Mouse (Mus musculus): Measurements from ENCODE around the gene Cep89. TPM values are rescaled to one million over a fixed set of nuclear protein-coding genes. Genes with fewer than 3 reads are reported as not detected.
A peak's percentile ranks its signal among the peaks of the same experiment; 100 is the strongest.

The Cep89 gene
- polyA plus RNA-seq (2016; fragmentation: Nextera tagmentation; extraction: Ambion mirVana) = 25.5 and 25.9 TPM in 2 replicates

DNA sequence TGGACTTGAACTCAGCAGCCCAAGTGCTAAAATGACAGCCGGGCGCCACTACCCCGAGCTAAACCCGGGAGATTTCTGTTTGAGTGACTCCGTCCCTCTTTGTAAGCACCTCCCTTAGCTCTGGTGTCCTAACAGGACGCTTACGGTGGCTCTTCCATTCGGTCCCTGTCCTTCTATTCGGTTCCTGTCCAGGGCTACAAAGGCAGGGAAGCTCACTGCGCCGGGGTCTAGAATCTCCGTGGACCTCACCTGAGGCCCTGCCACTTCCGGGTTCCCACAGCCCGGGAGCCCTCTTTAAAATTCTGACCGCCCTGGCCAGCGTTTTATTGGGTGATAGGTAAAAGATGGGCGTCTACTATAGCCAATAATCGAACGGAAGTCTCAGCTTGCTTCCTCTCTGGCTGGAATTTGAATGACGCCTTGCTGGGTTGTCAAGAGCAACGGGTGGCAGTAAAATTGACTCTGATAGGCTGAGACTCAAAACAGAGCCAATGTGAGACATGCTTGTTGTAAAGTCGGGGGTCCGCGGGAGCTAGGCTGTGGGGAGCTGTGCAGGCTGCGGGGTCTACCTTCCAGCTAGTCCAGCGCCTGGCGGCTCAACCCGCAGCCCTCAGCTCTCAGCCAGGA, at the start of gene Cep89, which contains the start of gene Faap24:
TSS of gene Cep89 (plus strand) at position 494 of the 627 bp plus-strand sequence.
TSS of gene Faap24 (minus strand) at position 295 of the 627 bp plus-strand sequence.
- Histone ChIP-seq H3K4me2 (peak within 1 kb of the TSS; percentile 86), H3K4me1 (peaks cover 38% of the 10 kb centered on the region), H3K27ac (peak within 1 kb of the TSS; percentile 76), H3K27me3 (replicated peaks) (no peaks in the 10 kb centered on the region), H3K36me3 (peaks cover 63% of the 10 kb centered on the region), H3K4me3 (peak within 1 kb of the TSS; percentile 82), H3K9ac (peak within 1 kb of the TSS; percentile 81), H3K9me3 (replicated peaks) (no peaks in the 10 kb centered on the region)
- WGBS (ENCODE audit: insufficient replicate concordance) = under 1% methylated on average over 28 of the region's 28 CpGs
- peak; percentile 93 for ATAC-seq

DNA sequence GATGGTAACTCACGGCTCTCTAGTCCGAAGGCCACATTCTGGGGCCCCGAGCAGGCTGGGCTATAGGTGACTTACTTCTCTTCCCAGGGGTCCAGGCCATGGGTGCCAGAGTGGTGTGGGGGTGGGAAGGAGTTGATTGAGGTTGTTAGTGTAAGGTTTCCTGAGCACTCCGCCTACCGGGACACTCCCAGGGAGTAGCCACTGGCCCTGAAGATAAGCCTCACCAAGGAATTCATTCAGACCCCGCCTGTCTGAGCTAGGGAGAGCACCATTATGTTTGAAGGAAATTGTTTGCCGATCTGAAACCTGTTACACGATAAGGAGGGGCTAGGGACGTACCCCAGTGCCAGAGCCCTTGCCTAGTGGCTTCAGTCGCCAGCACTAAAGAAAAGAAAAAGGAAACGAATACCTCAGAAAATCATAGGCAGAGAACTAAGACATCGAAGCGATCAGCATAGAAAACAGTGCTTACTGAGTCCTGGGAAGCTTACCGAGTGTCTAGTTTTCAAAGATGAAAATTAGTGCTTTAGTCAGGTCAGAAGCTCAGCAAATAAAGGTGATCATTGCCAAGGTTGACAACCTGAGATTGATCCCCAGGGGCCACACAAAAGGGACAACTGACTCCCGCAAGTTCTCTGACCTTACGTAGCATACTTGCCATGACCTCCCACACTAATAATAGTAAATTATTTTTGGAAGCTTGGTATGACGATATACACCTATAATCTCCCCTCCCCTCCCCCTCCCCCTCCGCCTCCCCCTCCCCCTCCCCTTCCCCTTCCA, 48.7 kb upstream of the Cep89 start:
- H3K4me2 ChIP-seq = peak overlapping the region; percentile 14; the same call in 1 of the 2 replicates
- H3K36me3 ChIP-seq = no peaks in the 10 kb centered on the region
- WGBS (ENCODE audit: insufficient replicate concordance) = 35% methylated on average over 17 of the region's 18 CpGs
- H3K27ac ChIP-seq = no peak overlapping the region
- H3K27me3 ChIP-seq (replicated peaks) = 0 out of 2 replicates have a peak, but pooled peaks cover 4% of the 10 kb centered on the region
- H3K4me3 ChIP-seq = no peak overlapping the region
- H3K4me1 ChIP-seq = peaks cover 14% of the 10 kb centered on the region
- no peaks in the 10 kb centered on the region; the same call in 1 of the 2 replicates for H3K9me3 ChIP-seq (replicated peaks)
- ATAC-seq = 0 out of 2 replicates have a peak, but pooled peaks have one; percentile 26
- no peak overlapping the region for H3K9ac ChIP-seq

- H3K36me3 ChIP-seq = no peaks in the 10 kb centered on the region
- ATAC-seq = no peak
- H3K27me3 ChIP-seq (replicated peaks) = 0 out of 2 replicates have a peak, but pooled peaks cover 4% of the 10 kb centered on the region
- no peak overlapping the region for H3K27ac ChIP-seq
- WGBS (ENCODE audit: insufficient replicate concordance) = 65% methylated on average over 4 of the region's 4 CpGs
- no peak overlapping the region for H3K4me2 ChIP-seq
- H3K4me3 ChIP-seq = no peak overlapping the region
- H3K9me3 ChIP-seq (replicated peaks) = no peaks in the 10 kb centered on the region; the same call in 1 of the 2 replicates
- no peak overlapping the region for H3K9ac ChIP-seq
- peaks cover 14% of the 10 kb centered on the region for H3K4me1 ChIP-seq
Measured at GRCm38 (mm10) chr7:35349022-35349421, 47.8 kb upstream of the Cep89 start.

DNA sequence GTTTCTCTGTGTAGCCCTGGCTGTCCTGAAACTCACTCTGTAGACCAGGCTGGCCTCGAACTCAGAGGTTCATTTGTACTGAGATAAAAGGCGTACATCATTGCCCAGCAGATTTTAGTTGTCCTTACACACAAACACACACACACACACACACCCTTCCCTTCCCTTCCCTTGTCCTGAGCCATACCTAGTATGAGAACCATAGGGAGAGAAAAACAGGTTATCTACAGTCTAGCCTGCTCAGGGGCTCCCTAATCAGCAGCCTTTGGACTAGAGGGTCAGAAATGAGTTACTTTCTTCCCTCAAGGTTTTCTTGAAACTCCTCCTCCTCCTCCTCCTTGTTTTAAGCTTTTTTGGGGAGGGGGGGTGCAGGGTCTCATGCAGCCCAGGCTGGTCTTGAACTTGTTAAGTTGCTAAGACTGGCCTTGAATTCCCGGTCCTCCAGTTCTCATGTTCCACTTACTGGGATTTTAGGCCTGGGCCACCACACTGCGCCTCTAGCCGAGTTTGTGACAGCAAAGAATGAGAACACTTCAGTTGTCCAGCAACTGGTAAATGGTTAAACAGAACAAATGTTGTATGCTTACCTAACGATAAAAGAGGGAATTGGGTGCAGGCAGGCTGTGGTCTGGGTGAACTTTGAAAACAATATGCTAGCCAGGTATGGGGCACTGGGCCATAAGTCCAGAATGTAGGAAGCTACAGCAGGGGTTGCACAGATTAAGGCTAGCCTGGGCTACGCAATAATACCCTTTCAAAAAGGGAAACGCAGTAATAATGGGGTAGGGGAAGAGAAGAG, 46.8 kb upstream of the Cep89 start:
- H3K4me1 ChIP-seq = peaks cover 14% of the 10 kb centered on the region
- no peak overlapping the region for H3K9ac ChIP-seq
- H3K4me2 ChIP-seq = no peak overlapping the region
- H3K27ac ChIP-seq = peak overlapping the region; percentile 50; the same call in 1 of the 2 replicates
- no peaks in the 10 kb centered on the region; the same call in 1 of the 2 replicates for H3K9me3 ChIP-seq (replicated peaks)
- no peak overlapping the region for H3K4me3 ChIP-seq
- H3K27me3 ChIP-seq (replicated peaks) = 0 out of 2 replicates have a peak, but pooled peaks cover 4% of the 10 kb centered on the region
- peak; percentile 40 for ATAC-seq
- WGBS (ENCODE audit: insufficient replicate concordance) = 69% methylated on average over 8 of the region's 8 CpGs
- no peaks in the 10 kb centered on the region for H3K36me3 ChIP-seq

- H3K4me2 ChIP-seq = no peak overlapping the region
- ATAC-seq = no peak
- no peaks in the 10 kb centered on the region; the same call in 1 of the 2 replicates for H3K9me3 ChIP-seq (replicated peaks)
- H3K9ac ChIP-seq = no peak overlapping the region
- no peaks in the 10 kb centered on the region for H3K27me3 ChIP-seq (replicated peaks)
- H3K4me3 ChIP-seq = no peak overlapping the region
- WGBS (ENCODE audit: insufficient replicate concordance) = 66% methylated on average over 3 of the region's 3 CpGs
- no peak overlapping the region for H3K27ac ChIP-seq
- H3K4me1 ChIP-seq = peaks cover 14% of the 10 kb centered on the region
- no peaks in the 10 kb centered on the region for H3K36me3 ChIP-seq
Measured at GRCm38 (mm10) chr7:35351155-35351554, 45.7 kb upstream of the Cep89 start.

DNA sequence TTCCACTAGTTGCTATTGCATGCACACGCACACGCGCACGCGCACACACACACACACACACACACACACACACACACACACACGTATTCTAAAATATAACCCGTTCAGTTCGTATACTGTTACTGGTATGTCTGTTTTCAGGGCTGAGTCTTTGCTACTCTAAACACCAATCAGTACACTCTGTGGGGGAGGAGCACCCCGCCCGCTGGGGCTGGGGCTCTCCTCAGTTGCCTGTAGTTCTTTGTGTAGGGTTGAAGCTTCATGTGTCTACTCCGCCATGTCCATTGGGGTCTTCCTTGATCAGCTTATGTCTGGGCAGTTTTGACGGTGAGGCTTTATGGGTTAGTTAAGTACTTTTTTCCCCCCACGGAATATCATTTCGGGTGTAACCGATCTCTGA, 43.5 kb upstream of the Cep89 start:
- H3K9me3 ChIP-seq (replicated peaks) = no peaks in the 10 kb centered on the region
- no peaks in the 10 kb centered on the region for H3K27me3 ChIP-seq (replicated peaks)
- no peak overlapping the region for H3K27ac ChIP-seq
- H3K4me3 ChIP-seq = no peak overlapping the region
- H3K4me2 ChIP-seq = no peak overlapping the region
- no peak for ATAC-seq
- 87% methylated on average over 15 of the region's 15 CpGs for WGBS (ENCODE audit: insufficient replicate concordance)
- no peak overlapping the region for H3K9ac ChIP-seq
- H3K36me3 ChIP-seq = no peaks in the 10 kb centered on the region
- H3K4me1 ChIP-seq = peaks cover 6% of the 10 kb centered on the region

DNA sequence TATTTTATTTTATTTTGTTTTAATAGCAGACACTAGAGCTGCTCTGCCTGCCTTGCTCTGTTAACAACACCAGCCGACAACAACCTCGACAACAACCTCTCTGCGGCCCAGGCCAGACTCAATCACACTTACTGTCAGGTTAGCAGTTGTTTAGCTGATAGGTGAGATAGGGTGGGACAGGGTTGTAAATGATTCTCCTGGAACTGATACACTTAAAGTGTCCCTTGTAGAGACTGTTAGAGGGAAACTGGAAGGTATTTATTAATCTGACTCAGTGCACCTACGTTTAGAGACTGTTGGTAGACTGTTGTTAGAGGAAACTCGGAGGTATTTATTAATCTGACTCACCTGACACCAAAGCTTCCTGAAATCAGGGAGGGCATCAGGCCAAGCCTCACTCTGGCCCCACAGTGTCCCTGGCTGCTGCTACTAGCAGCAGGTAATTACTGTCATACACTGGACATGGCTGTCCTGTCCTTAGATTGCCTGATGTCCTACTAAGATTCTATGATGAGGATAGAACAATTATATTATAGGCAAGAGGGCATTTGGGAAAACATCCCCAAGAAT, 41.4 kb upstream of the Cep89 start:
- no peaks in the 10 kb centered on the region for H3K9me3 ChIP-seq (replicated peaks)
- no peak overlapping the region for H3K9ac ChIP-seq
- no peak overlapping the region for H3K4me2 ChIP-seq
- no peaks in the 10 kb centered on the region for H3K27me3 ChIP-seq (replicated peaks)
- H3K4me1 ChIP-seq = no peaks in the 10 kb centered on the region
- no peaks in the 10 kb centered on the region; the same call in 1 of the 2 replicates for H3K36me3 ChIP-seq
- 58% methylated on average over 5 of the region's 5 CpGs for WGBS (ENCODE audit: insufficient replicate concordance)
- ATAC-seq = no peak
- H3K4me3 ChIP-seq = no peak overlapping the region
- H3K27ac ChIP-seq = no peak overlapping the region

DNA sequence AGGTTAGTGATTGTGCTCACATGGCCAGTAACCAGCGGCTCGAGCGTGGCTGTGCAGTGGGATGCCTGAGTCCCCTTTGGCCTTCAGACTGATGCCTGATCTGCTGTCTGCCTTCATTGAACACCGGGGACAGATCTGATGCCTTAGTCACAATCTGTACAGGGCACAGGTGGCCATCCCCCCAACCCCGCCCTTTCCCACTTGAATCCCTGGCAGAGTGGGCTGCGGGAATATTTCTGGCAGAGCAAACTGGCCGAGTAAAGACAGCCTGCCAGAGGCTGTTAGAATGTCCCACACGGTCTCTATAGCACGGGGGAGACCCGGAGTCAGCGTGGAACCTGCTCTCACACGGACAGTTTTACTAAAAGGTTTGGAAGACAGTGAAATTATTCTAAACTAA, 39.2 kb upstream of the Cep89 start:
- Histone ChIP-seq H3K4me1 (no peaks in the 10 kb centered on the region; the same call in 1 of the 2 replicates), H3K9ac (no peak overlapping the region), H3K36me3 (no peaks in the 10 kb centered on the region; the same call in 1 of the 2 replicates), H3K9me3 (replicated peaks) (no peaks in the 10 kb centered on the region), H3K4me2 (no peak overlapping the region), H3K27me3 (replicated peaks) (no peaks in the 10 kb centered on the region), H3K4me3 (no peak overlapping the region), H3K27ac (no peak overlapping the region)
- 79% methylated on average over 12 of the region's 12 CpGs for WGBS (ENCODE audit: insufficient replicate concordance)
- ATAC-seq = no peak

DNA sequence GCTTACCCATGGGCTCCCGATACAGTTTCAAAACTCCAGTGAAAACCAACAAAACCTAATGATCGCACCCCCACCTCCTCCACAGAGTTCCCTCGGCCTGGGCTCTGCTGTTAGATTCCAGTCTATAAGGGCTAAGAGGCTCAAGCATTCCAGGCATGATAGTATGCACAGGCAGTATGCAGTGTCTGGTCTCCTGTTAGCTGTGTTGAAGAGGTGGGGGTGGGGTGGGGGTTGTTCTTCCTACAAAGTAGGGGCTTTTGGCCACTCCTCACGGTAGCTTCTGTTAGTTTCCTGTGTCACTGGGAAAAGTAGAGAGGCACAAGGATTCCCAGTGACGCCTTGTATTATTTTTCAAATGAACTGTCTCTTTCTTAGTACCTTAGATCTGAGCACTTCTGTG, 34.6 kb upstream of the Cep89 start:
- Histone ChIP-seq H3K9ac (no peak overlapping the region), H3K9me3 (replicated peaks) (no peaks in the 10 kb centered on the region), H3K4me1 (peaks cover 7% of the 10 kb centered on the region; the same call in 1 of the 2 replicates), H3K27me3 (replicated peaks) (no peaks in the 10 kb centered on the region), H3K27ac (no peak overlapping the region), H3K4me3 (no peak overlapping the region), H3K36me3 (no peaks in the 10 kb centered on the region; the same call in 1 of the 2 replicates), H3K4me2 (no peak overlapping the region)
- ATAC-seq = no peak
- 52% methylated on average over 5 of the region's 5 CpGs for WGBS (ENCODE audit: insufficient replicate concordance)

DNA sequence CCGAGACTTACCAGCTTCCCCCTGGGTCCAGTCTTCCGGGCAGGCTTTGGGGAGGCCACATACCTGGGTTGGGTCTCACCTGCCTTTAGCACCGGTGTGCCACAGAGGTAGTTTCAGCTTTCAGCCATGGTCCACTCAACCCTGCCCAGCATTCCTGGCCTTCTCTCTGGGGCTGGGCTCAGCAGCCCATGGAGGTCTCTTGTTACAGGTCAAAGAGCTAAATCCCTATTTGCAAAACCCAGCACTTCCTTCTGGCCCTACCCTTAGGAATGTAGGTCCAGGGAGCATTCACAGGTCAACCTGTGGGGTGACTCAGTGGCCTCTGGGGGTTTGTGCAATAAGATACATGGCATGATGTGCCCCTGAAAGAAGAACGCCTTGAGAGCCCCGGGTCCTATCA, 34.0 kb upstream of the Cep89 start:
- Histone ChIP-seq H3K36me3 (peaks cover 2% of the 10 kb centered on the region), H3K27me3 (replicated peaks) (no peaks in the 10 kb centered on the region), H3K4me3 (no peak overlapping the region), H3K9ac (no peak overlapping the region), H3K9me3 (replicated peaks) (no peaks in the 10 kb centered on the region), H3K27ac (peak overlapping the region; percentile 6; the same call in 1 of the 2 replicates), H3K4me1 (peaks cover 7% of the 10 kb centered on the region; the same call in 1 of the 2 replicates), H3K4me2 (no peak overlapping the region)
- ATAC-seq = peak; percentile 72
- 73% methylated on average over 5 of the region's 5 CpGs for WGBS (ENCODE audit: insufficient replicate concordance)
